Mouse (Mus musculus) ZHBTc4 (cell line): ENCODE measurements around the gene Usp48.
"Not testable (repeated sequence)": the region's sequence is repeated elsewhere in the genome, so short reads cannot be mapped to it uniquely, and the experiment has no call there.

ENCODE experiments used
- DNase-seq: peaks from one replicate; pipeline ENCODE4 v3.0.0-alpha.2; 2011; ENCODE audit warnings: low read depth, low spot score

The Usp48 gene

GRCm38 (mm10) chr4:137593601-137594495, at the start of gene Usp48:
Gene Usp48, plus strand, starts transcription at chr4:137593755.
- peak; percentile 99 for DNase-seq

GRCm38 (mm10) chr4:137545568-137545967, 48.0 kb upstream of the Usp48 start:
- DNase-seq, result no peak

- DNase-seq, result peak; percentile 66
Measured at GRCm38 (mm10) chr4:137546003-137546525, 47.5 kb upstream of the Usp48 start.

DNA sequence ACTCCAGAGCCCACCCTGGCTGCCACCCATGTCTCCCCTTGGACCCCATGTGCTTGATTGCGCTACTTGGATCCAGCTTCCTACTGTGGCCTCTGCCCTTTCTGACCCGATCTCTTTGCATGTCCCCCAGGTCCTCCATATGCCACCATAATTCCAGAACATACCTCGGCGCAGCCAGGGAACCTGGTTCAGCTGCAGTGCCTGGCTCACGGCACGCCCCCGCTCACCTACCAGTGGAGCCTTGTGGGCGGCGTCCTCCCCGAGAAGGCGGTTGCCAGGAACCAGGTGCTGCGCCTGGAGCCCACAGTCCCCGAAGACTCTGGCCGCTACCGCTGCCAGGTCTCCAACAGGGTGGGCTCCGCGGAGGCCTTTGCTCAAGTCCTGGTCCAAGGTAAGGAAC, 40.1 kb upstream of the Usp48 start:
- no peak for DNase-seq

DNA sequence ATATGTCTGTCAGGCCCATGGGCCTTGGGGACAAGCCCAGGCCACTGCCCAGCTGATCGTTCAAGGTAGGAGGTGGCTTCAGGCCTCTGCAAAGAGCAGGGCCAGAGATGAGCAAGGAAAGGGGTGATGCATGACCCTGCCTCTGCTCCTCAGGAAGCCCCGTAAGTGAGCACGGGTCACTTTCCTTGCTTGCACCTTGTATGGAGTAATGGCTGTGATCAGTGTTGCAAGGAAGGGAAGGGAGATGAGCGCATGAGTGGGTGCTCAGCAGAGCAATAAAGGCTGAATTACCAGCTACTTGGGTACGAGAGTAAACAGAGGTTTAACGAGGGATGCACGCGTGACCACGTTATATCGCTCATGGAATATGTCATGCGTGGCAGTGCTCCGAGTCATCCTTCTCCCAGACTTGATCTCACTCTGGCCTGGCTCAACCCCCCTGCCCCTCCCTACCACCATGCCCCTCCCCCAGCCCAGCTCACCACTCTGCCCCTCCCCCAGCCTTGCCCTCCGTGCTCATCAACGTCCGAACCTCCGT, 36.8 kb upstream of the Usp48 start:
- DNase-seq, result no peak

- DNase-seq, result peak; percentile 45
Measured at GRCm38 (mm10) chr4:137569873-137570272, 23.7 kb upstream of the Usp48 start.

- no peak for DNase-seq
Measured at GRCm38 (mm10) chr4:137574469-137574868, 19.1 kb upstream of the Usp48 start, which contains the start of gene Ldlrad2. Gene Ldlrad2, minus strand, starts transcription at chr4:137574569.

DNA sequence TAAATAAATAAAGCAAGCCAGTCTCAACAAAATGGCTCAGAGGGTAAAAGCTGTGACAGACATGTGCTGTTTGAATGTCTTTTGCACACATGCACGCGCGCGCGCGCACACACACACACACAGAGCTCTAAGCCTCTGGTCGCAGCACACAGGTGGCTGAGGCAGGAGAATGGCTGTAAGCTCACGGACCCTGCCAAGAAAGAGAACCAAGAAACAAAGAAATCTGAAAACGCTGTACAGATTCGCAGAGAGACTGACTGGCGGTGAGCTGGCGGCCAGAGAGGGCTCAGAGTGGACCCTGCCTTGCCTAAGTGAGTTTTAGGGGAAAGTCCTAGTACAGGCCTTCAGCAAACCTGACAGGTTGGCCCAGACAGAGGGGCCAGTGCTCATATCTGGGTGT, 16.1 kb upstream of the Usp48 start:
- DNase-seq, result peak; percentile 39

DNA sequence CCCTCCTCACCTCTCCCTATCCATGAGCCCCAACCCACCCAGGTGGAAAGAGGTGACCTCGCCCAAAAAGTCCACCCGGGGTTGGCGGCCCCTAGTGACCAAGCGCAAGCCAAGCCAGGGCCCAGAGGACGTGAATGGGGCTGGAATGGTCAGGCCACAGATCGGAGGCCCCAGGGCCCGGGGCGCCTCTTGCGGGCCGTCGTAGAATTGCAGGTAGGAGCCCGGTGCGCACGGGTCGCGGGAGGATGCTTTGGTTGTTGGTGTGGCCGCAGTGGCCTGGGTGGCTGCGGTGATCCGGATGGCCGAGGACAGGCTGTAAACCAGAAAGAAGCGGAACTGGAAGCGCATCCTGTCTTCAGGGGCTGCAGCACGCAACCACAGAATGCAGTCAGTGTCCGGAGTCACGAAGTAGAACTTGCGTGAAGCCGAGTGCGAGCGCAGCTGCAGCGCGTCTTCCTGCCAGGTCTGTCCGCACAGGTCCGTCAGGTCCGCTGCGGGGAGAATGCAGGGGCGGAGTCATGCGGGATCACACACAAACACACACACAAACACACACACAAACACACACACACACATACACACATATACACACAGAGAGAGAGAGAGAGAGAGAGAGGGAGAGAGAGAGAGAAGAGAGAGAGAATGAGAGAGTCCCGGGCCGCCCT, 15.2 kb upstream of the Usp48 start:
- DNase-seq, result peak; percentile 87

- no peak for DNase-seq
Measured at GRCm38 (mm10) chr4:137579789-137580188, 13.8 kb upstream of the Usp48 start.

GRCm38 (mm10) chr4:137580299-137580698, 13.3 kb upstream of the Usp48 start:
- DNase-seq, result no peak

DNA sequence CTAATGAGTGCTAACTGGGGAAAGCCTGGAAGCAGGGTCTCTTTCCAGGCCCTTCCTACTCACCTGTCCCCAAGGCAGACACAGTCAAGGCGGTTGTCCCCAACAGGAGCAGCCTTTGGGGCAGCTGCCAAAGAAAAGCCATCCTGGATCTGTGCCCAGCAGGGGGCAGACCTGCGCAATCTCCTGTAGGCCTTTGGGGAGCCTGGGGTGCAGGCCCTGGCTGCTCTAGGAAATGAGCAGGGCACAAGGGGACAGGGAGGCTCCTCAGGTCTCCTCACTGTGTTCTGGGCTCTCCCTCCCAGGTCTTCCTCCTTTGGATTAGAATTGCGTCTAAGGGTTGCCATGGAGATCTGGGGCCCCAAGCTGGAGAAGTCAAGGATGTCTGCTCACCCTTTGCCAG, 11.7 kb upstream of the Usp48 start:
- peak; percentile 73 for DNase-seq

- DNase-seq, result not testable (repeated sequence)
Measured at GRCm38 (mm10) chr4:137589095-137589494, 4.5 kb upstream of the Usp48 start.

- DNase-seq, result peak; percentile 54
Measured at GRCm38 (mm10) chr4:137589586-137589985, 4.0 kb upstream of the Usp48 start.

DNA sequence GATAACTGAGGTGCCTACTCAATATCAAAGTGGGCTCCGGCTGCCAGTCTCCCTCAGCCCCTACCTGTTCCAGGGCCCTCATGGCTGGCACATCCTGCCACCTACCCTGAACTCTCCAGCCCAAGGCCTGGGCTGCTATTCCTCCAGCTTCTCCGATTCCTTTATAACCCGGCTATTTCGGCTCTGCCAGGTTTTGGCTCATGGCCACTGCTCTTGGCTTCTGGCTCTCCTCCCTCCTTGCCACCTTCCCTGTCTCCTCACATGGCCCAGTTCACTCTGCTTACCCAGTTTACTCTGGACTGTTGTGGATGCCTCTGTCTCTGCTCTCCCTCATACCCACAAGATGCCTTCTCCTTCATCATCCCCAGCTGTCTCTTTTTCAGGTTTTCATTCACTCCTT, 2.6 kb upstream of the Usp48 start:
- DNase-seq, result no peak

DNA sequence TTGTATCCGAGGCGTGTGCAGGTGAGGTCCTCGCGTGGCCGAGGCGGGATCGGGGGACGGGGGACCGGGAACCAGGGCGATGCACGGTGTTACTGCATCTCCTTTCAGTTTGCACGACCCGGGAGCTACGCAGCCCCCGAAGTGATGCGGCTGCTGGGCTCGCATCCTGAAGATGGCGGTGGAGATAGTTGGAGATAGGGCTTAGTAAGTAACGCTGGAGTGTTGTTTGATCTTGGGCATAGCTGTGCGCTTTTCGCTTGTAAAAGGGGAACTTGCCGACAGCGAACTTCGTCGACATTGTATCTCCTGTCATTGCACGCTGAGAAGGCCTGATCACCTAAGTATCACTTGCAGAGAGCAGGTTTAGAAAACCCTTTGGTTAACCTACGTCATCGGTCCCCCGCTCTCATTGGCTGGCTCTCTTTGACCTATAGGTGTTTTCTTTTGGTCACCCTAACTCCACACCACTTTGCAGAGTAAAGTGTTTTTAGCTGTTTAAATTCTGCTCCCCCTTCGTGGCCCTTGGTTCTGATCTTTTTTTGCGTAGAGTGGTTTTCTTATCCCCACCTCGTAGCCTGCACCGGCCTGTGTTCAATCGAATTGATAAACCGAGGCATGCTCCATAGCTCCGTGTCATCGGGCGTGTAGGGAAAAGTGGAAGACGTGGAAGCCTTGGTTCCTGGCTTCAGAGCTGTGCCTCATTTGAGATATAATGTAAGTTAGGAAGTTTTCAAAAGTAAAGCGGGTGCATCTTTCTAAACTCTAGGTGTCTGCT, 1.1 kb downstream of the Usp48 start:
- peak; percentile 68 for DNase-seq

GRCm38 (mm10) chr4:137597098-137597630, 3.6 kb downstream of the Usp48 start:
- DNase-seq, result peak; percentile 86

- peak; percentile 66 for DNase-seq
Measured at GRCm38 (mm10) chr4:137598577-137598976, 5.0 kb downstream of the Usp48 start.

- no peak for DNase-seq
Measured at GRCm38 (mm10) chr4:137603449-137604171, 10.1 kb downstream of the Usp48 start.

DNA sequence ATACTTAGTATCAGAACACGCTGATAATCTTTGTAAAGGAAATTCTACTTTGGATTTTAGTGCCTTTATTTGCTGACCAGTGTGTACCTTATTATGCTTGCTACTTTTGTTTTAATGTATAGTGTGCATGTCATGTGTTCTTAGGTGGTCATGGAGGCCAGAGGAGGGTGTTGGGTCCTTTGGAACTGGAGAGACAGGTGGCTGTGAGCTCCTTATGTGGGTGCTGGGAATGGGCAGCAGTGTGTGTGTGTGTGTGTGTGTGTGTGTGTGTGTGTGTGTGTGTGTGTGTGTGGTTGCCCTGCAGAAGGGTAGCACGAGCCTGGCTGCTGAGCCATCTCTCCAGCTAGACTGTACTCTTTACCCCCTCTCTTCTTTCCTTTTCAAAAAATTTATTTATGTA, 13.5 kb downstream of the Usp48 start:
- DNase-seq, result no peak

DNA sequence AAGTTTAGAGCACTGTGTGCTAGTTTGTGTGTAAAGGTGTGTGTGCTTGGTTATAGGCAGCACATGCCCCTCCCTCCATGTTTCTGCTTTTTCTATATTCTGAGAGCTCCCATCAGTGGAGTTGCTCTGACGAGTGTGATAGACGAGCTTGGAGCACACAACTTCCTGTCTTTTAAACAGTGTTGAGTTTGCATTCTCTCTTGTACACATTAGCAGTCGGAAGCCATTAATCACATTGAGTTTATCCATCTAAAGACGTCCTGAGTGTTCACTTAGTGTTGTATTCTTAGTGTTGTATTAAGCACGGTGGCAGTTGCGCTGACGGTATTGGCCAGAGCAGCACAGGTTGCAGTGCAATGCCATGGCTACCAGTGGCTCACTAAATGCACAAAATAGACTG, 15.7 kb downstream of the Usp48 start:
- no peak for DNase-seq
